Mouse (Mus musculus): Measurements from ENCODE around the gene Lat.

DNA sequence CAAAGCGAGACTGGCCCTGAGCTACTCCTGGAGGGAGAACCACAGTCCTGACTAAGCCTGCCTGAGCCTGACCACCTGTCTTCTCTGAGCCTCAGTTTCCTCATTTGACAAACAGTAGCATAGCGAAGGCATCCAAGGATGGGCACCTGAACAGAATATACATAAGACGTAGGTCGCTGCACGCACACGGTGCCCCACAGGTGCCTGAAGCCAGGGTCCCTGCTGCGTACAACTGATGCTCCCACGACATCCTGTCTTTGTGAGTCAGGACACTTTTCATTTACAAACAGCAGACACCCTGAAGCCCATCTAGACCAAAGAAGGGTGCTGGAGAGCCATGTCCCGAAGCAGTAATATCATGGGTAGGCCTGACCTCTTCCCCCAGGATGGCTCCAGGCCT lies 11.0 kb downstream of the Lat start:
- TF ChIP-seq EP300 (IDR thresholded peaks at IDR 0.05) = no peak
- TF ChIP-seq CTCF (IDR thresholded peaks at IDR 0.05) = no peak
